Mouse (Mus musculus) myocyte (in vitro differentiated cells): ENCODE measurements at regions not wholly inside any gene's neighbourhood (a gene's known extent, or its start where the extent isn't known, plus 50 kb on each side); places are given as distances from the start of the nearest gene placed in this dataset.

Source experiments
- H3K27me3 ChIP-seq: one replicate; pipeline ENCODE4 v1.6.1; 2011; ENCODE audit not compliant: control insufficient read depth, insufficient read depth, insufficient read length
- H3K36me3 ChIP-seq: one replicate; pipeline ENCODE4 v1.6.1; 2011; ENCODE audit not compliant: control insufficient read depth, insufficient read depth
- H3K4me2 ChIP-seq: one replicate; pipeline ENCODE4 v1.6.1; 2011; ENCODE audit warnings: low read depth, control low read depth
- H3K4me3 ChIP-seq: one replicate; pipeline ENCODE4 v1.5.1; 2011; ENCODE audit warnings: mild to moderate bottlenecking, control low read depth, moderate library complexity
- H3K79me2 ChIP-seq: one replicate; pipeline ENCODE4 v1.6.1; 2011; ENCODE audit not compliant: control insufficient read depth, insufficient read depth
- H3ac ChIP-seq: one replicate; pipeline ENCODE4 v1.6.1; 2011; ENCODE audit not compliant: control insufficient read depth, insufficient read length
- CEBPB ChIP-seq: IDR thresholded peaks from 2 replicates; pipeline ENCODE4 v1.6.1; 2011; ENCODE audit warnings: mild to moderate bottlenecking, moderate library complexity; ENCODE audit not compliant: poor library complexity, insufficient read depth, severe bottlenecking
- E2F4 ChIP-seq: IDR thresholded peaks from one replicate; pipeline ENCODE4 v1.6.1; 2011; ENCODE audit warnings: mild to moderate bottlenecking, control low read depth, moderate library complexity; ENCODE audit not compliant: insufficient read depth
- MAX ChIP-seq: IDR thresholded peaks from one replicate; pipeline ENCODE4 v1.6.1; 2011; ENCODE audit warnings: low read depth, mild to moderate bottlenecking, control low read depth
- MYOD1 ChIP-seq, 3 experiments: IDR thresholded peaks; one replicate each; pipeline ENCODE4 v1.6.1; 2011; ENCODE audit warnings: control low read depth in 2 of 3, low read depth in 2 of 3, mild to moderate bottlenecking in 2 of 3, moderate library complexity in 1 of 3; ENCODE audit not compliant: insufficient read length in 2 of 3, control insufficient read depth in 1 of 3
- MYOG ChIP-seq, 3 experiments: IDR thresholded peaks; one replicate each; pipeline ENCODE4 v1.6.1; 2011; ENCODE audit warnings: control low read depth in 2 of 3, low read depth in 2 of 3, mild to moderate bottlenecking in 2 of 3; ENCODE audit not compliant: insufficient read length in 2 of 3, control insufficient read depth in 1 of 3, insufficient read depth in 1 of 3
- POLR2A ChIP-seq: IDR thresholded peaks from one replicate; pipeline ENCODE4 v1.6.1; 2011; ENCODE audit warnings: low read depth, mild to moderate bottlenecking, control low read depth, moderate library complexity; ENCODE audit not compliant: insufficient read length
- POLR2AphosphoS2 ChIP-seq: IDR thresholded peaks from one replicate; pipeline ENCODE4 v1.6.1; 2011; ENCODE audit warnings: low read depth, control low read depth; ENCODE audit not compliant: insufficient read length
- REST ChIP-seq: IDR thresholded peaks from one replicate; pipeline ENCODE4 v1.6.1; 2011; ENCODE audit warnings: mild to moderate bottlenecking, control low read depth, moderate library complexity; ENCODE audit not compliant: insufficient read depth, insufficient read length
- SRF ChIP-seq: IDR thresholded peaks from one replicate; pipeline ENCODE4 v1.6.1; 2011; ENCODE audit warnings: low read depth; ENCODE audit not compliant: control insufficient read depth, insufficient read length
- TCF12 ChIP-seq: IDR thresholded peaks from one replicate; pipeline ENCODE4 v1.6.1; 2011; ENCODE audit warnings: mild to moderate bottlenecking, control low read depth; ENCODE audit not compliant: poor library complexity, insufficient read depth, severe bottlenecking
- TCF3 ChIP-seq: IDR thresholded peaks from one replicate; pipeline ENCODE4 v1.6.1; 2011; ENCODE audit warnings: low read depth, control low read depth; ENCODE audit not compliant: insufficient read length
- USF1 ChIP-seq: IDR thresholded peaks from one replicate; pipeline ENCODE4 v1.6.1; 2011; ENCODE audit warnings: low read depth, mild to moderate bottlenecking, control low read depth, moderate library complexity

GRCm38 (mm10) chr12:106295596-106295995, 285.6 kb downstream of the Vrk1 start:
- H3ac ChIP-seq, result no peak overlapping the region
- no peaks in the 10 kb centered on the region for H3K27me3 ChIP-seq
- no peaks in the 10 kb centered on the region for H3K36me3 ChIP-seq
- H3K79me2 ChIP-seq, result no peaks in the 10 kb centered on the region
- H3K4me3 ChIP-seq, result no peak overlapping the region
- no peak overlapping the region for H3K4me2 ChIP-seq
- TF ChIP-seq TCF12 (no peak), CEBPB (no peak), MAX (no peak), REST (no peak), SRF (no peak), USF1 (no peak), POLR2A (no peak), E2F4 (no peak), MYOG (IDR thresholded peaks at IDR 0.05; ENCODE audit: control insufficient read depth in 1 of 3, insufficient read depth in 1 of 3, insufficient read length in 2 of 3, low read depth in 2 of 3) (no peak), TCF3 (no peak), MYOD1 (IDR thresholded peaks at IDR 0.05; ENCODE audit: control insufficient read depth in 1 of 3, insufficient read length in 2 of 3, low read depth in 2 of 3) (no peak)

DNA sequence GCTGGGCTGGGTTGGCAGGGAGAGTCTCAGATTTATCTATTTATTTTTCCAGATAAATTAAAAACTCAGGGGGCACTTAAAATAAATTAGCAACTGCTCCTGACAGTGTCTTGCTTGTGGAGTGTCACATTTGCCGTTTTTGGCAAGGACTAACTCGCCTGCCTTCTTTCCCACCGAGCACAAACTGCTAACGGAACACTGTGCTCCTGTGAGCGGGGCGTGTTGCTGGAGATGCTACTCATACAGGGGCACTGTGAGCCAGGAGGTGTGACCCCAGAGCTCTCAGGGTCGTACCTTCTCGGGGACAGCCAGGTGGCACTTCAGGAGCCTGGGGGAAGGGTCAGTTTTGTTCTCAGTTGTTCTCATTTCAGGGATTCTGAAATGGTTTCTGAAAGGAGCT, 292.6 kb downstream of the Vrk1 start:
- no peaks in the 10 kb centered on the region for H3K36me3 ChIP-seq
- no peak overlapping the region for H3ac ChIP-seq
- no peaks in the 10 kb centered on the region for H3K27me3 ChIP-seq
- H3K4me2 ChIP-seq, result no peak overlapping the region
- H3K79me2 ChIP-seq, result no peaks in the 10 kb centered on the region
- no peak for TF ChIP-seq POLR2AphosphoS2
- no peak for TF ChIP-seq TCF12
- no peak for TF ChIP-seq MAX
- TF ChIP-seq USF1, result no peak
- TF ChIP-seq MYOG (IDR thresholded peaks at IDR 0.05; ENCODE audit: control insufficient read depth in 1 of 3, insufficient read depth in 1 of 3, insufficient read length in 2 of 3, low read depth in 2 of 3), result no peak
- no peak for TF ChIP-seq TCF3
- TF ChIP-seq CEBPB, result no peak
- no peak for TF ChIP-seq SRF
- TF ChIP-seq E2F4, result no peak
- TF ChIP-seq REST, result no peak
- TF ChIP-seq POLR2A, result no peak
- no peak for TF ChIP-seq MYOD1 (IDR thresholded peaks at IDR 0.05; ENCODE audit: control insufficient read depth in 1 of 3, insufficient read length in 2 of 3, low read depth in 2 of 3)
- H3K4me3 ChIP-seq, result no peak overlapping the region

- Histone ChIP-seq H3K79me2 (no peaks in the 10 kb centered on the region), H3K36me3 (no peaks in the 10 kb centered on the region), H3K27me3 (no peaks in the 10 kb centered on the region), H3K4me2 (no peak overlapping the region), H3K4me3 (no peak overlapping the region), H3ac (no peak overlapping the region)
- no peak for TF ChIP-seq REST
- no peak for TF ChIP-seq TCF12
- TF ChIP-seq POLR2AphosphoS2, result no peak
- TF ChIP-seq E2F4, result no peak
- TF ChIP-seq TCF3, result no peak
- TF ChIP-seq POLR2A, result no peak
- TF ChIP-seq CEBPB, result no peak
- no peak for TF ChIP-seq MYOD1 (IDR thresholded peaks at IDR 0.05; ENCODE audit: control insufficient read depth in 1 of 3, insufficient read length in 2 of 3, low read depth in 2 of 3)
- no peak for TF ChIP-seq USF1
- no peak for TF ChIP-seq MAX
- no peak for TF ChIP-seq MYOG (IDR thresholded peaks at IDR 0.05; ENCODE audit: control insufficient read depth in 1 of 3, insufficient read depth in 1 of 3, insufficient read length in 2 of 3, low read depth in 2 of 3)
- TF ChIP-seq SRF, result no peak
Measured at GRCm38 (mm10) chr12:106308291-106308955, 298.4 kb downstream of the Vrk1 start.

GRCm38 (mm10) chr12:106308956-106309610, 299.1 kb downstream of the Vrk1 start:
- no peak overlapping the region for H3ac ChIP-seq
- no peak overlapping the region for H3K4me3 ChIP-seq
- no peak overlapping the region for H3K4me2 ChIP-seq
- H3K79me2 ChIP-seq, result no peaks in the 10 kb centered on the region
- TF ChIP-seq CEBPB (no peak), POLR2A (no peak), E2F4 (no peak), REST (no peak), MYOD1 (IDR thresholded peaks at IDR 0.05; ENCODE audit: control insufficient read depth in 1 of 3, insufficient read length in 2 of 3, low read depth in 2 of 3) (no peak), USF1 (no peak), SRF (no peak), MYOG (IDR thresholded peaks at IDR 0.05; ENCODE audit: control insufficient read depth in 1 of 3, insufficient read depth in 1 of 3, insufficient read length in 2 of 3, low read depth in 2 of 3) (no peak), TCF3 (no peak), TCF12 (no peak), MAX (no peak), POLR2AphosphoS2 (no peak)
- H3K36me3 ChIP-seq, result no peaks in the 10 kb centered on the region
- H3K27me3 ChIP-seq, result no peaks in the 10 kb centered on the region
